Mouse (Mus musculus): ENCODE measurements around the gene Herc1.

Herc1 gene

DNA sequence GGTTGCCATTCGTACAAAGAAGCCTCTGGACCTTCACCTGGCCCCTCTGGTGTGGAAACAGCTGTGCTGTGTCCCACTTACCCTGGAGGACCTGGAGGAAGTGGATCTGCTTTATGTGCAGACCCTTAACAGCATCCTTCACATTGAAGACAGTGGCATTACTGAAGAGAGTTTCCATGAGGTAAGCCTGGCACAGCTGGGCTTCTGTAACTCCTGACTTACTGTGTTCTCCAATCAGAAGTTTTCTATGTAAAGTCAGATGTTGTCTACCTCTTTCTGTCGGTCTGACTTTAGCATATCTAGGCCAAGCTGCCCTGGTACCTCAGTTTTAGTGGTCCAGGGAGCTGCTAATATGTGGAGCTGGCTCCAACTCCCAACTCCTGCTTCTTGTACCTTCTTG lies 151.0 kb downstream of the Herc1 start:
- DNase-seq (ENCODE audit: low read depth, low spot score), result no peak

- DNase-seq (ENCODE audit: low read depth, low spot score), result no peak
Observed at GRCm38 (mm10) chr9:66503879-66504411, 153.7 kb downstream of the Herc1 start.

- no peak for DNase-seq (ENCODE audit: low read depth, low spot score)
Observed at GRCm38 (mm10) chr9:66504518-66504917, 154.3 kb downstream of the Herc1 start.

- DNase-seq (ENCODE audit: low read depth, low spot score), result no peak
Observed at GRCm38 (mm10) chr9:66505141-66505917, 155.1 kb downstream of the Herc1 start.

- no peak for DNase-seq (ENCODE audit: low read depth, low spot score)
Observed at GRCm38 (mm10) chr9:66506011-66506410, 155.8 kb downstream of the Herc1 start.

- DNase-seq (ENCODE audit: low read depth, low spot score), result no peak
Observed at GRCm38 (mm10) chr9:66506424-66506823, 156.2 kb downstream of the Herc1 start.

DNA sequence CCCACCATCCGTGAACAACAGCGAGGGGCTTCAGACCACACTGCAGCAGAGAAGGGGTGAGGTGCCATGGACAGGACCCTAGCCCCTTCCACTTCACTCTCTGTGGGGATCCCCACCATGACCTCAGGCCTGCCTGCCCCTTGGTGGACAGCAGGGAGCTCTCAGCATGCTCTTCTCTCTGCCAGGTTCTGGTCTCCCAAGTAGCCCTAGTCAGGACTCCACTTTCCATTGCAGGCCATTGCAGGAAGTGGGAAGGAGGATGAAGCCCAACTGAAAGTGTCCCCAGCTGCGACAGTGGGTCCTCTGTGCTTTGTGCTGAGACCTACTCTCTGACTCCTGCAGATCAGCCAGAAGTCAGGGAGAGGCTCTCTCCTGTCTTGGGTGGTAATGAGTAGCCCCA lies 157.4 kb downstream of the Herc1 start:
- DNase-seq (ENCODE audit: low read depth, low spot score), result no peak

- no peak for DNase-seq (ENCODE audit: low read depth, low spot score)
Observed at GRCm38 (mm10) chr9:66508890-66509399, 158.7 kb downstream of the Herc1 start.

DNA sequence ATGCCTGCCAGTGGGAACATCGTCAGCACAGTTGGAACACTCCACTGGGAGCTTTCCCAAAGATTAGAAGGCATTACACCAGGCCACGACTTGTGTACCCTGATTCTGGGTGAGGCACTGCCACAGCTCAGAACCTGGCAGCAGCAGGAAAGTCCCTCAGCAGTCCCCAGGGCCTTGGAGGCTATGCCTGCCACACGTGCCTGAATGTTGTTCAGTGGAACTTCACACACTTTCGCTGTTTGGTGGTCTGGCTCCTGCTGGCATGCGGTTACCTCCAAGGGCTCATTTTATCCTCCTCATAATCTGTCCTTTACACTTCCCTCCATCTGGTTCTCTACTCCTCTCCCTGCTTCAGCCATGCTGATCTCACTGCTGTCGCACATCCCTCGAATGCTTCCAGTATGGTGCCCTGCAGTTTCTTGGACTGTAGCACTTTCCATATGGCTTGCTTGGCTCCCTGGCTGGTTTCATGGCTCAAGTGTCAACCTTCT lies 160.1 kb downstream of the Herc1 start:
- no peak for DNase-seq (ENCODE audit: low read depth, low spot score)

DNA sequence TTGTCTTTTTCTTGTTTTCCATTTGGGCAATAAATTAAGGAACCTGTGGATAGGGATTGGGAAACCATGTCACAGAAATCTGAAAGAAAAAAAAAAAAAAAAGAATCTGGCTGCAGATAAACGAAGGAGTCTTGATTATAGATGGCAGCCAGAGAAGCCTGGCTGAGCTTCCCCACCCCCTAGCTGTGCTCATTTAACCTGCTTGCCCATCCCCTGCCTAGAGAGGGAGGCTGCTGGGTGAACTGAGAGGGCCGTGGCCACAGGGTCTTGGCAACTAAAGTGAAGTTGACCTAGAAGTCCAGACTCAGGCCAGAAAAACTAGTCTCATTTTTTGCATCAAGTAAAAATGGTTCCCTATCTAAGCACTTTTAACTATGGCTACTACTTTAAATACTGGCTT lies 160.7 kb downstream of the Herc1 start:
- no peak for DNase-seq (ENCODE audit: low read depth, low spot score)

- peak; percentile 91 for DNase-seq (ENCODE audit: low read depth, low spot score)
Observed at GRCm38 (mm10) chr9:66511580-66512350, 161.5 kb downstream of the Herc1 start.

GRCm38 (mm10) chr9:66512351-66512671 lies 162.1 kb downstream of the Herc1 start:
- DNase-seq (ENCODE audit: low read depth, low spot score), result peak; percentile 78

- DNase-seq (ENCODE audit: low read depth, low spot score), result no peak
Observed at GRCm38 (mm10) chr9:66513150-66513549, 162.9 kb downstream of the Herc1 start.

GRCm38 (mm10) chr9:66513661-66514255 lies 163.5 kb downstream of the Herc1 start:
- no peak for DNase-seq (ENCODE audit: low read depth, low spot score)

GRCm38 (mm10) chr9:66514256-66514770 lies 164.1 kb downstream of the Herc1 start, which contains the start of gene Fbxl22:
Gene Fbxl22 (minus strand): TSS chr9:66514593.
- DNase-seq (ENCODE audit: low read depth, low spot score), result no peak

GRCm38 (mm10) chr9:66515115-66515514 lies 164.9 kb downstream of the Herc1 start:
- DNase-seq (ENCODE audit: low read depth, low spot score), result no peak

DNA sequence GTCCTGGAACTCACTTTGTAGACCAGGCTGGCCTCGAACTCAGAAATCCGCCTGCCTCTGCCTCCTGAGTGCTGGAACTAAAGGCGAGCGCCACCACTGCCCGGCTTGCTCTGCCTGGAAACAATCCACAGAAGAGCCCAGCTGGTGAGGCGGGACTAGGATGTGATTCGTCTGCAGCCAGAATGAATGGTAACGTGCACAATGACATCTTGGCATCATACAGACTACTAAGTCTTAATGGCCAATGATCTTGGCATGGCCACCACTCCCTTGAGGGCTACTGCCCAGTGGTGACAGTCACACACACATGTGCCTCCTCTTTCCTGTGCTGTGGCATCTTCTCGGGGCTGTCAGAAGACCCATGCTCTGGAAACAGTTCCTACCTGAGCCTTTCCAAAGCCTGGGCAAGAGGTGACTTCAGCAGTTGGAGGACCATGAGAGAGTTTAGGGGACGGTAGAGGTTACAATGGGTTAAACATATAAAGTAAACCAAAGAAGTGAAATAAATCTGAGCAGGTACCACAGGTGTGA lies 165.5 kb downstream of the Herc1 start:
- DNase-seq (ENCODE audit: low read depth, low spot score), result no peak

DNA sequence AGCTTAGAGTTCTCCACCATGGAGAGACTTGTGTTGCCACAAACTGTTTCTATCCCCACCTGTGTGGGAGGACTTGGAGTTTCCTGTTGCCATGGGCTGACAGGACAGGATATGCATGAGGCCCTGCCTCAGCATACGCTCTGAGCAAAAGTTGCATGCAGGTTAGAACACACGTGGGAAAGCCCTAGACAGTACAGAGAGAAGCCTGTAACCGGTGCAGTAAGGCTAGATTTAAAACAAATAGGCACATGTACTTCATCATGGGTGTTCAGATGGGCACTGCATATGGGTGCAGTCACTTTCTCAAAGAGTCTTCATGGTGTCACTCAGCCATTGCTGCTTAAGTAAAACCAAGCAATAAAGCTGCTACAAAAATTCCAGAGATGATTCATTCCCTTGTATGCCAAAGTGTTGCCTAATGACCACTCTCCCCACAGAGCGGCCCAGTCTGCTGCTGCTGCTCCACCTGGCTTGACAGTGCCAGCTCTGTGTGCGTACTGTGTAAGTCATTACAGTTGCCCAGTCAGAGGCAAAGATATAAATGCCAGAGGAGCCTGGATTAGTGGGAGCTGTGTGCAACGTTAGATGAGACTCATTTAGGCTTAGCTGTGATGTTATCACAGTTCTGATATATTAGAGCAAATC lies 166.2 kb downstream of the Herc1 start:
- no peak for DNase-seq (ENCODE audit: low read depth, low spot score)

- no peak for DNase-seq (ENCODE audit: low read depth, low spot score)
Observed at GRCm38 (mm10) chr9:66517746-66518145, 167.5 kb downstream of the Herc1 start.

GRCm38 (mm10) chr9:66518251-66518650 lies 168.0 kb downstream of the Herc1 start:
- no peak for DNase-seq (ENCODE audit: low read depth, low spot score)

GRCm38 (mm10) chr9:66518901-66519300 lies 168.7 kb downstream of the Herc1 start:
- DNase-seq (ENCODE audit: low read depth, low spot score), result no peak

Data from embryo, embryonic 11.5 days (tissue).